Mouse (Mus musculus) ovary, adult 18-20 months (tissue): ENCODE data around the gene Ccdc51.

Experiments
- DNase-seq: peaks from one replicate; pipeline ENCODE4 v3.0.0; 2022; ENCODE audit warnings: low spot score, mixed read lengths

Ccdc51 gene

DNA sequence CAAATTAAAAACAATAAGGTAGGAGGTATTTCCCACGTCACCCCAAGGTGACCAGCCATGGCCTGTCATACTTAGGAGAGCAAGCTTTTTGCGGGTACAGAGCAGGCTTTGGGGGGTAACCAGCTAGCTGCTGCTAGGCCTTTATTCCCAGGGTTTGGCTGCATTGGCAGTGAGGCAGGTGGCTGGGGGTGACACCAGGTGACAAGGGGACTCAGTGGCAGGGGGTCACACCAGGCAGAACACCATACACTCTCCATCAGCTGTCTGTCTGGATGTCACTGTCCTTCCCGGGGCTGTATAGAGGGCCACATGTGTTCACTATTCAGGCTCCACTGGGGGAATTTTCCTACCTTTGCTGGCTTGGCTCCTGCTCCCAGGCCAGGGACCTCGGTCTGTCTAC lies 25.4 kb upstream of the Ccdc51 start:
- no peak for DNase-seq

DNA sequence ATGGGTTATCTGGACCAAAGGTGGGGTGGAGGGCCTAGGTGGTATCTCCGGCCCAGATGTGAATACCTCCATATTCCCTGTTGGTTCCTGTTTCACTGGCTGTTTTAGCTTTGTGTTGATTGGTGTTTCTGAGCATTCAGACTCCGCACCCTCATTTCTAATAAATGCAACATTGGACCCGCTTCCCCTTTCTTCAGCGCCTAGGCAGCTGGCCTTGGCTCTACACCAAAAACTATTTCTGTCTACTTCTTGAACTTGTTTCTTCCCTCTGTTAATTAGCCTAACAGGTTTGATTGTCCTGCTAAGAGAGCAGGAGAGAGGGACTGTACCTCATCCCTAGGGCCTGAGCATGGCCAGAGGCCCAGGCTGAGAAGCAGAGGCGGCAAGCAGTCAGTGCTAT lies 24.8 kb upstream of the Ccdc51 start:
- DNase-seq = no peak

DNA sequence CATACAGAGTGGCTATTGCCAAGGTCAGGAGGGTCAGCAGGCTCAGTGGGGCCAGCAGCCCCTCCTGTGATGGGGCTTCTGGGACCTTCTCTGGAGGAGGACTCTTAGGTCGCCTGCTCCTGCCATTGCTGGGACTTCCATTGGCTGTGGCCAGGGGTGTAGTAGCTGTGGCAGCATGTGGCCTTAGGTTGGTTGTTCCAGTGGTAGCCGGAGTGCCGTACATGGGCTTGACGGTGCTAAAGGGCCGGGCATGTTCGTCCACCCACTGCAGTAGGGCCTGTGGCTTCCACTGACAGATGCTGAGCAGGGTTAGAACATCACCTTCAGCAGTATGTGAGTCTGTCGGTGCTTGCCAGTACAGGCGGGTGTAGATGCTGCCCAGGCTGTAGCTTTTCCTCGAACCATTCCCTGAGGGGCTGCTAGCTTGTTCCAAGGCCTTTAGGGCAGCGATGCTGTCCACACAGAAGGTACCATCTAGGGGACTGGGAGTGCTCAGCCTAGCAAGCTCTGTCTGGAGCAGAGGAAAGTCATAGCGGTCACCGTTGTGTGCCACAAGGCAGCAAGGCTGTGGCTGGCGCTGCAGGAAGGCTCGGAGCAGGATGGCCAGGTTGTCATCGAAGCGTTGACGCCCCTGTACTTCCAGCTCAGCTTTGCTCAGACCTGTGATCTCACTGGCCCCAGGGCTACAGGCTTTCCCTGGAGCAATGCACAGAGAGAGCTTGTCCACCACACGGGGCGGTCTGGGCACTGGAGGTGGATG lies 24.1 kb upstream of the Ccdc51 start:
- no peak for DNase-seq

DNA sequence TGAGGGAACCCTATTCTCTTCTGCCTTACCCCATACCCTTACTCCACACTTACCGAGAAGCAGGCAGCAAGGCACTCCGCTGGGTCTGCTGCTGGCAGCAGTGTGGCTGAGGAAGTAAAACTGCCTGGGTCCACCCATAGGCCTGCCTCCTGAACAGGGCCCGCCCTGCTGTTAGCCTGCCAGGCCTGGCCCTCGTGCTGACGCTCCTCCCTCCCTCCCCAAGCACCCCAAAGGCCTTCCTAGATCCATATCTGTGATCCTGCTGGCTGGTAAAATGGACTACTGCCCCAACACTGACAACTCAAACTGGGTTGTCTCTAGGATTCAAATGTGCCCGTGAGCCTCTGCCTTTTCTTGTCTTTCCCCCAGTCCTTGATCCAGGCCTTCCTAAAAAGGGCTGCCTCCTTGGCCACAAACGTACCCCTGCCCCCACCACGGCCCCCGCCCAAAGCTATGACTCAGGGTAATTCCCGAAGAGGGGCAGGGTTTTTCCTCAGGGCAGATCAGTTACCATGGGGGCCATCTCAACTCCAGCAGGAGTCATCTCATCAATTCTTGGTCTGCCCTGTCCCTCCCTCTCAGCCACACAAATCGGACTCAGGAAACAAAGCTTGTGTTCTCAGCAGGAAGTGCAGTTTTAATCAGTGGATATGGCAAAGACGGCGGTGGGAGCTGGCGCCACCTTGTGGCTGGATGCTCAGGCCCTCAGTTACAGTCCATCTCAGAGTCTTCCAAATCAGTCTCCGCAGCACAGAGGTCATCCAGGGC lies 23.0 kb upstream of the Ccdc51 start, which contains the start of gene Trex1:
TSS of gene Trex1 (minus strand) at position 599 of the 768 bp plus-strand sequence.
- DNase-seq = peak; percentile 90

DNA sequence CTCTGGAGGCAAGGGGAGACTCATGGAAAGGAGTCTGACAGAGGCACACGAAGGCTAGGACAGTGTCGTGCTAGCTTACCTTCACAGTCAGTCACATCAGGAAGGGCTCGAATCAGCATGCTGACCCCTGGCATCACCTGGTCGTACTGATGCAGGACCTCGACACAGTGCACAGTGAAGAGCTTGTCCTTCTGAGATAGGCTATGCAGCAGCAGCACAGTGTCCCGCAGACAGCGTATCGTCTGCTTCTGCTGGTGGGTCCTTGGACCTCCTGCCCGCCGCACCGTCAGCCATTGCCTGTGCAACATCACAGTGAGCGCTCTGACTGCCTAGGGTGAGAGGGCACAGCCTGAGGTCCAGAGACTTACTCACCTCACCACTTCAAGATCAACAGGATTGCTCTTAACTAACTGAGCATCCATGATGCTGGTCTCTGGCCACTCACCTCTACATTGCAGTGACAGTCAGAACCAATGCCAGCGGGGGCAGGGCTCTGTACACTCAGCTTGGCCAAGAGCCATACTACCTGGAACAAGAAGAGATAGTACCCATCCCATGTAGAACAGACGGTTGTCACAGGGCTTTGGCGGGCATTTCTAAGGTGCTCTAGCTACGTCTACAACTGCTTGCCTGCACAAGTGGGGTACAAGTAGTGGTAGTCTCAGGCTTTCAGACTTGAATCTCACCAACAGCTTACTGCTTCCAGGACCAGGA lies 22.0 kb upstream of the Ccdc51 start:
- no peak for DNase-seq

DNA sequence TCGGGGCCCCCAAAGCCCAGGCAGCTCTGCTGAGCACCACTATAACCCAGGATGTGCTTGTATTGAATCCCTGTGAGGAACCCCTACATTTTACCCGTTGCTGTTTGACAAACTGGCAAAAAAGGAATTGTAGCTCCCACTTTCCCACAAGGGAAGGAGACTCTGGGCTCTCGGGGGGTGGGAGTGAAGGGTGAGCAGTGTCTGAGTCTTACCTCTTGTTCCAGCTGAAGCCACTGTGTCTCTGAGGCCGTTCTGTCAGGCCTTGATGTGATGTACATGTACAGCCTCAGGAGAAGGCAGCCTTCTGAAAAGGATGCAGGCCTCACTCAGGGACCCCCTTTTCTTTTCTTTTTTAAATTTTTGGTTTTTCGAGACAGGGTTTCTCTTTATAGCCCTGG lies 21.4 kb upstream of the Ccdc51 start:
- no peak for DNase-seq

DNA sequence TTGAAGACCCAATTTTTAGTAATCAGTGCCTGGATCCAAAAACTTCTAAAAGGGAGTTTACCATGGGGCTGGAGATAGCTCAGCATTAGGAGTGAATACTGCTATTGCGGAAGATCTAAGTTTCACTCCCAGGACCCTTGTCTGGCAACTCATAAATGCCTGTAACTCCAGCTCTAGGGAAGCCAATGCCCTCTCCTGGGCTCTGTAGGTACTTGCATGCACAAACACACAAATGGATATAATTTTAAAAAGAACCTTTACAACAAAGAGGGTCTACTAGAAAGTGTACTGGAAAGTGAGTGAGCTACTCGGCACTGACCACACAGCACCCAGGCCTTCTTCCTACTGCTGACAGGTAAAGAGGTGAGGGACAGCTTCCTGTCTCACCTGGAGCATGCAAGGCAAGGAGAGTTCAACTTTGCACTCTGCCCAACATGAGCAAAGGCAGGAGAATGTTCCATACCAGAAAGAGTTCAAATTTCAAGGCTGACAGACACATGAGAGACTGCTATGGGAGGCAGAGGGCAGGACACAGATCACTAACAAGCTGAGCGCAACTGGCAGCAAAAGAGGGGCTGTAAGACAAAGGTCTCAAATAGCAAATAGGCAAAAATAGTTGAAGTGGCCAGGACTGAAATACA lies 14.1 kb upstream of the Ccdc51 start:
- no peak for DNase-seq

DNA sequence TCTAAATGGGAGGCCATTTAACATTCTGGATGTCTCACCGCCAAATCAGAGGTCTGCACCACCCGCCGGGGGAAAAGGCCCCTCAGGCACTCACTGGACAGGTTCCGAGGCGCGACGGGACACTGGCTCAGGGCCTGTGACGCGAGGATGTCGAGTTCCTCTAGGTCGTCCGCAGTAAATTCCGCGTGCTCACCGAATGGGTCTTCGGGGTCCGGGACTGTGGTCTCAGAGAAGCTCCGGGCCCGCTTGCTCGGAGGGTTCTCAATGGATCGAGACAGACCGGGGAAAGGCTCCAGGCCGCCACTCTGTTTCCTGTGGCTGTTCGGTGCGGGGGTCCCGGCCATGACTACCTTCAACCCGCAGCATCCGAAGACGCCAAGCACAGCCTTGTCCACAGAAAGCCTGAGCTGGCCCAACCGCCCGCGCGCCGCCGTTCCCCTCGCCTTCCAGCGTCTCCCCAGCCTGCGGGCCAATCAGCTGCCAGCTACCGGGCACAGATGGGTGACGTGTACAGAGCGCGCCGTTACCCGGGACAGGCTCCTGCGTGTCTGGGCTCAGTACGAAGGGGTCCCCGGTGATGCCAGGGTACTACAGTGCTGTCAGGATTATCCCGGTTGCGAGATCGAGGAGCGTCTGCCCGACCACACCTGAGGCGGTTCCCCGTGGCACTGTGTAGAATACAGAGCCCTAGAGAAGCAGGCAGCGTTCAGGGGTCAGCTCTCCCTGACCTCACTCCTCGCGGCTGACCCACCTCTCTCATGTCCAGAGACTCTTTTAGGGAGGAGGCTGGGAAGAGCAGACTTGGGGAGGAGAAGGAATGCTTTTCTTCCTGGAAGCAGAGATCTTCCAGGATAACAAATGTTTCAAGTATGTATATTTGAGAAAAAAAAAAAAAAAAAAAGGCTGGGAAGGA lies 8.4 kb upstream of the Ccdc51 start, which contains the start of gene Atrip:
TSS of gene Atrip (minus strand) at position 464 of the 913 bp plus-strand sequence.
- peak; percentile 82 for DNase-seq

DNA sequence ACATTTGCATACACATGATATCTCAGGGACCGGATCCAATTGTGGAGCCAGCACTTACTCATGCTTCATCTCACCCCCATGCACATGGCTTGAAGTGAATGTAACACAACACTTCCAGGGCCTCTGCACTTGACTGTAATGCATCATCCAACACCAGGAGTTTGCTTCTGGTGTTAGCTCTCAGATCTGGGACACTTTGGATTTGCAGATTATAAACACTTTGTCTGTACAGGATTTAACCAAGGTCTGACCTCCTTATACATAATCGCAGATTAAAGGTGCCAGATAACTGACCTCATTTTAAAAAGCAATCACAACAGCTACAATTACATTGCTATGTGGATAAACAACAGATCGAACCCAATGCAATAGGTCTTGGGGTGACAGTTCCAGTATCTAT lies 1.8 kb upstream of the Ccdc51 start:
- no peak for DNase-seq

DNA sequence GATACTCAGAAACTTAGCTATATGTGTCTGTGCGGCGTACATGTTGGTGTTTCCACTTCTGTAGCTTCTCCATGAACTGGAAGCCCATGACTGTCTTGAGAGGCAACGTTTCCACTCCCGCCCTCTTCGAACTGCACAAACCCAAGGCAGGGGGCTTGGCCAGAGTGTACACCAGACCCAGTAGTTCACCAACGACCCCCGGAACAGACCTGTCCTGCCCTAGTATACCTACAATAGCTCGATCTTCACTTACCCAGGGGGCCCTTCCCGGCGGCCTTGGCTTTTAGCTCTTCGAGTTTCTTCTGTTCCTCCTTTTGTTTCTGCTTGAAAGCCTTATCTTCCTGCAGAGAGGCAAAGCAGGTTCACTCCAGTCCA lies 557 bp upstream of the Ccdc51 start:
- no peak for DNase-seq

DNA sequence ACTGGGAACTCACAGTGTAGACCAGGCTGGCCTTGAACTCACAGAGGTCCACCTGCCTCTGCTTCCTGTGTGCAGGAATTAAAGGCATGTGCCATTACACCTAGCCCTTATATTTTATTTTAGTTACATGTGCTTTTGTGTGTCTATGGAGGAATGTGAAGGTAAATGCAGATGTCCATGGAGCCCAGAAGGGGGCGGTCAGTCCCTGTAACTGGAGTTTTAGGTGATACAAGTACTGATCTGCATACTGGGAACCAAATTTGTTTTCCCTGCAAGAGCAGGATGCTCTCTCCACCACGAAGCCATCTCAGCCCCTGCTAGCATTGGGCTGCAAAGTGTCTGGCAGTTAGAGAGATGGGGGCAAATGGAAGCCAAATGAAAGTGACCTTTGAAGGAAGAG lies 2.6 kb downstream of the Ccdc51 start:
- DNase-seq = no peak

DNA sequence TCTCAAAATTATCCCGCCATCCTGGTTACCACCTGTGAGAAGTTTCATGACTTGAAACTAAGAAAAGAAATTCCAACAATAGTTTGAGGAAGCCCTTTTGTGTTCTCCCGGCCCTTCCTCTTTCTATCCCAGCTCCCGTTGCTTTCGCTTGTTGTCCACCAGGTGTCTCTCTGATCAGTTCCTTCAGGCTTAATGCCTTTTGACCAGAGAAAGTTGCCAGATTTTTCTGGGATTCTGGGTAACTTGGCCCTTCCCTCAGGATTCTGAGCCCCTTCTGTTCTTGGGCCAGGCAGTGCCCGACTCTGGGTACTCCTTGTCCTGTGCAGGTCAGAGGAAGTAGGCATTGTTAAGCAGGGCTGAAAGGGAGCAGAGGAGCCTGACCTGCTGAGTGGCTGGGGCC lies 5.7 kb downstream of the Ccdc51 start:
- DNase-seq = no peak

DNA sequence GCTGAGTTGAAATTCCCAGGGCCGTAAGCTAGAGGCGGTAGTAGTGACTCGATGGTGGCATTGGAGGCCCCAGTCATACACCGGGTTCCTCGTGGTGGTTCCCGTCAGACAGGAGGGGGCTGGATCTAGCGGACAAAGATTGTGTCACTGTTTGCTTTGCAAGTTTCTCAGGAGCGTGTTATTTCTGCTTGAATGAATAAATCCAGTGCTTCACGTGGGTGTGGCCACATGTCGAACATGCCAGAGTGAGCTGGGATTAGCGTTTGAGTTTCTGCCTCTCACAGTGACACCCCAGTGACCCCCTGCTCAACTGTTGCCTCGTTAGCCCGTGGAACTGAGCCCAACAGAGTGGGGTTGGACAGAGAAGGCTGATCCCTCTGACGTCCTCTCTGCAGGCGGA lies 8.2 kb downstream of the Ccdc51 start:
- DNase-seq = no peak

DNA sequence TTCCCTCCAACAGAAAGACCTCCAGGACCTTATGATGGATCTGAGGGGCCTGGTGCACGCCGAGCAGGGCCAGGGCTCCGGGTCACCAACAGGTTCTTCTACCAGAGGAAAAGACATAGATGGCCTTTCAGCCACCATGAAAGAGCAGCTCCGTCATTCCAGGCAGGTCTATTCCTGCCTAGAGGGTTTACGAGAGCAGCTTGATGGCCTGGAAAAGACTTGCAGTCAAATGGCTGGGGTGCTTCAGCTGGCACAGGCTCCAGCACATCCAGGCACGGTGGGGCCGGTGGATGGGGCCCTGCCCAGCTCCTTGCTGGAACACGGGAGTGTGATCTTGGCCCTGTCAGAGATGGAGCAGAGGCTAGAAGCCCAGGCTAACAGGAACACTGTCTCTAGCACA lies 9.5 kb downstream of the Ccdc51 start:
- no peak for DNase-seq

DNA sequence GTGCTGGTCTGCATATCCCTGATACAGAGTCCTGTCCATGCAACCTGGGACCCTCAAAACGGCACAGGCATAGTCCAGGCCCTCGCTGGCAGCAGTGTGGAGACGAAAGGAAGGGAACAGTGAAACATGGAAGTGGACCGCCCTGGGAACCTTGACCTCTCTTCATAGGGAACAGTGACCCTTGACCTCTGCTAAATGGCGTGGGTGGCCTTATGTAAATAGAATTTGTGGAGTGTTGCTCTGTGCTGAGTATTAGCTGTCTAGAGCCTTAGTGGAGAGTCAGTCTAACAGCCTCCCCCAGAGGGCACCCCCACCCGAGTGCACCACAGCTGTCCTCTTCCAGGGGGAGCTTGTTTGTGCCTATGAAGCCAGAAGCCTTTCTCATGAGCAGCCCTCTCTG lies 10.5 kb downstream of the Ccdc51 start:
- DNase-seq = no peak

DNA sequence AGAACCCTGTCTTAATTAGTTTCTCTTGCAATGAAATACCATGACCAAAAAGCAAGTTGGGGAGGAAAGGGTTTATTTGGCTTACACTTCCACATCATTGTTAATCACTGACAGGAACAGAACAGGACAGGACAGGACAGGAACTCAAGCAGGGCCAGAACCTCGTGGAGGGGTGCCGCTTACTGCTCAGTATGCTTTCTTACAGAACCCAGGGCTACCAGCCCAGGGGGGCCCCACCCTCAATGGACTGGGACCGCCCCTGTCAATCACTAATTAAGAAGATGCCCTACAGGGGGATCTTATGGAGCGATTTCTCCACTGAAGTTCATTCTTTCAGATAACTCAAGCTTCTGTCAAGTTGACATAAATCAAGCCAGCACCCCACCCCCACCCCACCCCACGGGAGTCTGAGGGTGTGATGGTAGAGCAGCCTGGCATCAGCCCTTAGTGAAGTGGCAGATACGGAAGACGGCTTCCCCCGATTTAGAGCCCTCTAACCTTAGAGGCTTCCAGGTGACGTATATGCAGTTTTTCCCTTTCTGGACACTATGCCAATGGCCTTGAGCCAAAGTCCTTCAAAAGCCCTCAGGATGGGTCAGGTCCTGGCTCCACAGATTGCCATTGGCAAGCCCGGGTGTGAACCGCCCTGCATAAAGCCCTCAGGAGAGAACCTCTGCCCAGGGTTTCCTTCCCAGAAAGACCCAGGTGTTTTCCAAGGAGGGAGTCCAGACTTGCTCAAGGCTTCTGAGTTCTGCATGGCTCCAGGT lies 11.7 kb downstream of the Ccdc51 start:
- DNase-seq = no peak

DNA sequence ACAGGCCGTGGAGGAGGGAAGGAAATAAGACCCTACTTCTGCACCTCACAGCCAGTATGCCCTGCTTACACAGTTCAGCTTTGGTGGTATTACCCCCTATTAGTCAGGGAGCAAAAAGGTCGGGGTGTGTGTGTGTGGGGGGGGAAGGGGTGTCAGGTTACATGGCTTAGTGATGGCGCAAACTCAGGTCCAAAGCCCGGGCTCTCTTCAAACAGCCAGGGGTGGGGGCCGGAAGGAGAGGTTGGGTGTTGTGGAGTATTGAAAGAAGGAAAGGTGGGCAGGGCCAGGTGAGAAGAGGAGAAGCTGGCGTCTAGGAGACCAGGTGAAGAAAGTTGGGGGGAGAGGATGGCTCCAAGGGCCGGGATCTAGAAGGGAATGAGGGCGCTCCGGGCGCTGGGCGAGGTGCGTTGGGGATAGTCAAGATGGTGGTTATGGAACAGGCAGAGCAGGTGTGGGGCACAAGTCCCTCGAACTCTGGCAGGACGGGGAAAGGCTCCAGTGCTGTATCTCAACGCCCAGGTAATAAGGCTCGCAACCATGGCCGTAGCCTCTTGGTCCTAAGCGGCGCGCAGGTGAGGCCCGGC lies 12.4 kb downstream of the Ccdc51 start:
- no peak for DNase-seq

DNA sequence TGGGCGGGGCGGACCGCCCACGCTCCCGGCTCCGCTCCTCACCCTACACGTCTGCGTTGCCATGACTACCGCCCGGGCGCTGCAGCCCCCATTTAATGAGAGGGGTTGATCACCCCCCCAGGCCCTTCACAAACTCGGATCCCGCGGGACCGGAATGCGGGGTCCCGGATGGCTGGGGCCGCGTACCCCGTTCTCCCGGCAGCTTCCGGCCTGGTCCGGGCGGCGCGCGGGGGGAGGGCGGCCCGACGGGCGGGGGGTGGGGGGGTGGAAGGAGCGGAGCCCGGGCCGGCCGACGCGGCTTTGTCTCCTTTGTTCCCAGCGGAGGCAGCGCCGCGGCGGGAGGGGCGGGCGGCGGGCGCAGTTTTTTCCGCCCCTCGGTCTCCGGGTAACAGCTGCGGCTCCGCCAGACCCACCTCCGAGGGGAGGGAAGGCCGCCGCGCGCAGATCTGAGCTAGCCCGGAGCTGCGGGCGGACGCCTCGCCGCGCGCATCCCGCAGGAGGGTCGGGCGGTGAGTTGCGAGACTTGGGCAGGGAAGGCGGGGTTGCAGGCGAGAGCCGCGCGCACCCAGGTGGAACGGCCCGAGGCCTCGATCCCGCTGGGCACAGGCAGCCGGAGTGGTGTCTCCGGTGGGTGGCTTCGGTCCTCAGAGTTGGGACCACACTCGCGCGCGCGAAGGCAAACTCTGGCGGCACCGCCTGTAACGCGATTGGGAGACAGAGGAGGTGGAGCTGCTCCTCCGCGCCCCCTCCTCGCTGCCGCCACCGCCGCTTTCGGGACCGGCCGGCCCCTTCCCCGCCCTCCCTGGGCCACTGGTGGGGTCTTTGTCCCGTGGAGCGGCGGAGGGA lies 13.1 kb downstream of the Ccdc51 start, which contains the start of gene Plxnb1:
TSS of gene Plxnb1 (plus strand) at position 253 of the 846 bp plus-strand sequence.
- DNase-seq = peak; percentile 77

DNA sequence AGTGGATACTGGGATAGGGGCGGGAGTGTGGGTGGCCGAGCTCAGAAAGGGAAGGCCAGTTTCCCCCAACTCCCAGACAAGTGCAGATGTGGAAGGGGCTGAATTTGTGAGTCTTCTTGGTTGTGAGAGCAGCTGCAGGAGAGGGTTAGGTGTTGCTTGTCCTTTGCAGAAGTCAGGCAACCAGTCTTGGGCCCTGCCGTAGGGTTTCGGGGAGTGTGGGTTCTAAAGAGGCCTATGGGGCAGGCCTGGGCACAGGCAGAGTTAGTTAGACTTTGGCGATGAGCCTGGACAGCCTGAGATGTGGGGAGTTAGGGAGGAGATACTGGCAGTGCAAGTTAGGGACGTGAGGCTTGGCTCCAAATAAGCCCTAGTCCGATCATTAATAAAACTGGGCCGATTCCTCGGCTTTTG lies 14.0 kb downstream of the Ccdc51 start:
- DNase-seq = no peak
